Mouse (Mus musculus) heart, postnatal 0 days (tissue): ENCODE results near the gene Cyb5r1. TPM values are rescaled to one million over a fixed set of nuclear protein-coding genes. Genes with fewer than 3 reads are reported as not detected.
A peak's percentile ranks its signal among the peaks of the same experiment; 100 is the strongest.

Experiments
- ATAC-seq: fragments of 200-750 bp; cut with Nextera tagmentation; 2 replicates; pipeline ENCODE4 v1.8.0; 2017; ENCODE audit warnings: low read depth, moderate number of reproducible peaks, moderate library complexity; ENCODE audit not compliant: insufficient read depth
- DNase-seq: peaks from one replicate; pipeline ENCODE4 v3.0.0-alpha.2; 2016; ENCODE audit warnings: low spot score
- H3K27ac ChIP-seq: fragments of 300-500 bp; sonication (generic); 2 replicates; pipeline ENCODE4 v1.5.1; 2014; ENCODE audit warnings: low read depth, mild to moderate bottlenecking
- H3K27me3 ChIP-seq: fragments of 300-500 bp; sonication (generic); 2 replicates; pipeline ENCODE4 v1.6.1; 2014; ENCODE audit warnings: low read length, mixed read lengths; ENCODE audit not compliant: control insufficient read depth, insufficient read depth
- H3K36me3 ChIP-seq: fragments of 300-500 bp; sonication (generic); replicated peaks from 2 replicates; pipeline ENCODE4 v1.6.1; 2014; ENCODE audit warnings: low read length, mixed read lengths; ENCODE audit not compliant: control insufficient read depth, insufficient read depth
- H3K4me1 ChIP-seq: fragments of 300-500 bp; sonication (generic); 2 replicates; pipeline ENCODE4 v1.6.1; 2014; ENCODE audit warnings: antibody characterized with exemption; ENCODE audit not compliant: control insufficient read depth, insufficient read depth
- H3K4me2 ChIP-seq: fragments of 300-500 bp; sonication (generic); 2 replicates; pipeline ENCODE4 v1.6.1; 2014; ENCODE audit warnings: low read depth, mild to moderate bottlenecking, low read length, moderate library complexity
- H3K4me3 ChIP-seq: fragments of 300-500 bp; sonication (generic); 2 replicates; pipeline ENCODE4 v1.5.1; 2014; ENCODE audit warnings: low read depth, low read length
- H3K9ac ChIP-seq: fragments of 300-500 bp; sonication (generic); replicated peaks from 2 replicates; pipeline ENCODE4 v1.6.1; 2014; ENCODE audit warnings: low read depth, low read length, mixed read lengths
- H3K9me3 ChIP-seq: fragments of 300-500 bp; sonication (generic); replicated peaks from 2 replicates; pipeline ENCODE4 v1.6.1; 2016; ENCODE audit warnings: low read length; ENCODE audit not compliant: control insufficient read depth
- CTCF ChIP-seq: IDR thresholded peaks from 2 replicates; pipeline ENCODE4 v1.5.1; 2016; ENCODE audit warnings: antibody characterized with exemption, control low read depth, low read depth
- EP300 ChIP-seq: IDR thresholded peaks from 2 replicates; pipeline ENCODE4 v1.6.1; 2016; ENCODE audit warnings: antibody characterized with exemption, low read depth
- WGBS: fragments of 180-500 bp; shearing (Covaris S2); extraction: QIAGEN DNeasy Blood & Tissue Kit; methylation state at CpG from one replicate; pipeline ENCODE4 v1.1.7; 2014; 5-methylcytosine and 5-hydroxymethylcytosine counted together
- polyA plus RNA-seq: library from polyadenylated mRNA; unstranded; fragments of >200 nt; fragmentation: Nextera tagmentation; extraction: Ambion mirVana; gene quantifications from 2 replicates; pipeline ENCODE4 v1.2.1, GENCODE M21; 2015
- total RNA-seq: library from RNA; depleted of rRNA; stranded (reverse); fragments of >200 nt; gene quantifications from 2 replicates; pipeline ENCODE4 v1.2.3, GENCODE M21; 2014; ENCODE audit warnings: low replicate concordance; rRNA removed

Gene Cyb5r1
- total and polyA plus RNA-seq, 2 experiments from 2014 or later: 33.9 to 40.0 TPM

DNA sequence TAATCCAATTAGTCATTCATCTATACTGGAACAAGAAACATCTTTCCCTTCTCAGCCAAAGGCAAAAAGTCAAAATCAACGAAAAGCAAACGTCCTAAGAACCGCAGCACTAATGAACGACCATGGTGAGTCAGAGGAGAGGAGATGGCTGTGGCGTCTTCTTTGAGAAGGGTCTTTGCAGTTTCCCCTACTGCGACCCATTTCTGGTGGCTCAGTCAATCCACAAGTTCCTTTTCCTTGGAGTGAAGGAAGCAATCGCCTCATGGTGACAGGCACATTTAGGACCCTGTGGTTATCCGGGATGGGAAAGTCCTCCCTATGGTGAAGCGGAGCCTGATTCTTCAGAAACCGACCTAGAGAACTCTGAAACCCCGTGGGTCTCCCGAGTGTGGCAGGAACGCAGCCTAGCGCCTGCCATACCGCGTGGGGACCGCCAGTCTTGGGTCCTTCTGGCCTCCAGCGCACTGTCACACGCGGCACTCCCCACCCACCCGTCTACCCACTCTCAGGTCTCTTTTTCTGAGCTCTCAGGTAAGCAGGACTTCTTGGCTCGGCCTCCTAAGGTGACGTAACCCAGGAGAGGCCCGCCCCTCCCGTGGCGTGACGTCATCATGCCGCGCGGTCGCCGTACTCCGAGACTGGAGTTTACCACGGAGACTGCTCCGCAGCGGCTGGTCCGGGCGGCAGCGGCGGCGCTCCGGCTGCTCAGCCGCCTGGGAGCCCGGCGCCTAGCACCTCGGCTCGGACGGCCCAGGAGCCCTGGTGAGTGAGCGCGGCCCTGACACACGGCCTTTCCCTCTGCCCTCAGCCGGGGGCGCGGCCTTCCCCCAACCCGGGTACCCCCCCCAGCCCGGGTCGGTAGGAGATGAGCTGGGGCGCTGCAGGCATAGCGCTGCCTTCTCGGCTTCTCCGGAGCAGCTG, 49.8 kb downstream of the Cyb5r1 start, which contains the start of gene Klhl12:
Klhl12 (plus strand) TSS at position 628 of the 921 bp plus-strand sequence.
- DNase-seq (peak; percentile 80), ATAC-seq (peak; percentile 95)
- no peaks in the 10 kb centered on the region for H3K9me3 ChIP-seq
- peak within 1 kb of the TSS; percentile 84 for H3K9ac ChIP-seq
- H3K36me3 ChIP-seq: peaks cover 17% of the 10 kb centered on the region
- H3K4me1 ChIP-seq: peaks cover 13% of the 10 kb centered on the region
- H3K27ac ChIP-seq: peak within 1 kb of the TSS; percentile 74
- peak within 1 kb of the TSS; percentile 77 for H3K4me2 ChIP-seq
- no peaks in the 10 kb centered on the region for H3K27me3 ChIP-seq
- TF ChIP-seq CTCF (peak; percentile 0; the same call in 1 of the 2 replicates), EP300 (no peak)
- 1% methylated on average over 60 of the region's 61 CpGs for WGBS
- peak within 1 kb of the TSS; percentile 88 for H3K4me3 ChIP-seq

DNA sequence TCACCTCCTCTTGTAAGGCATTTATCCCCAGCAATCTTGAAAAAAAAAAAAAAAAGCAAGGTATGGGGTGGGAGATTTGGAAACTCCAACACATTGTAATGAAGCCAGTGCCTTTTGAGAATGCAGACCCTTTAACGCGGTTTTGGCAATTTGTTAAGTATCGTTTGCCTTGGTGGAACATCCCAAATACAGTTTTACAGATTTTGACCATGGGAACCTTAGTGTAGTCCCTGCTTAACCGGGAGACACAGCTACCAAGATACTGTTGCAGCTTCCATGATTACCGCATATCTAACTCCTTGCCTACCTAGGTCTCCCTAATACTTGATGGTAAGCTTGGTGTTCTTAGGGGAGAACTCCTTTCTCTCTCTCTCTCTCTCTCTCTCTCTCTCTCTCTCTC, 50.7 kb downstream of the Cyb5r1 start:
- Histone ChIP-seq H3K9ac (peak overlapping the region; percentile 84), H3K4me1 (peaks cover 13% of the 10 kb centered on the region), H3K4me3 (peak overlapping the region; percentile 88), H3K36me3 (peaks cover 26% of the 10 kb centered on the region), H3K4me2 (peak overlapping the region; percentile 77), H3K27ac (no peak overlapping the region), H3K9me3 (no peaks in the 10 kb centered on the region), H3K27me3 (no peaks in the 10 kb centered on the region)
- no peak for TF ChIP-seq EP300
- TF ChIP-seq CTCF: no peak
- 17% methylated on average over 5 of the region's 5 CpGs for WGBS
- DNase-seq: no peak
- no peak for ATAC-seq

DNA sequence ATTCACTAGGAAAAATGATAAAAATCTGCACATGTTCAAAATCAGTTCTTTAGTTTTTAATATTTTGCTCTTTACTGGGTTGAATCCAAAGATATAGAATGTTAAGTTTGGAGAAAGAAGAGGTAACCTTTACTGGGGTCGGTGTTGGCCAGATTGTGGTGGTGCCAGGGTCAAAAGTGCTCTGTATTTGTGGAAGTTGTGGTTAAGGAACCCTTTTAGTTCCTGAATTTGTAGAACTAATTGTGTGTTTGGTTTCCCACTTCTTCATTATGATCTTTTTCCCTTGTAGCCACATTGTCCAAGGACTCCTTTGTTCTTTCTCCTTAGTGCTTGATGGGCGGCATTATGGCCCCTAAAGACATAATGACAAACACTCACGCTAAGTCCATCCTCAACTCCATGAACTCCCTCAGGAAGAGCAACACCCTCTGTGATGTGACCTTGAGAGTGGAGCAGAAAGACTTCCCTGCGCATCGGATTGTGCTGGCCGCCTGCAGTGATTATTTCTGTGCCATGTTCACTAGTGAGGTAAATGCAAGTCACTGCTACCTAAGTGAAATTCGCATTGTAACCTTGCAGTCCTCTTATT, 52.9 kb downstream of the Cyb5r1 start:
- no peak overlapping the region for H3K4me2 ChIP-seq
- no peak for TF ChIP-seq EP300
- no peak for TF ChIP-seq CTCF
- peaks cover 39% of the 10 kb centered on the region for H3K36me3 ChIP-seq
- ATAC-seq: no peak
- H3K27ac ChIP-seq: no peak overlapping the region
- H3K4me3 ChIP-seq: no peak overlapping the region
- DNase-seq: no peak
- H3K9ac ChIP-seq: no peak overlapping the region
- no peaks in the 10 kb centered on the region for H3K9me3 ChIP-seq
- peaks cover 13% of the 10 kb centered on the region for H3K4me1 ChIP-seq
- no peaks in the 10 kb centered on the region for H3K27me3 ChIP-seq
- 90% methylated on average over 7 of the region's 7 CpGs for WGBS

DNA sequence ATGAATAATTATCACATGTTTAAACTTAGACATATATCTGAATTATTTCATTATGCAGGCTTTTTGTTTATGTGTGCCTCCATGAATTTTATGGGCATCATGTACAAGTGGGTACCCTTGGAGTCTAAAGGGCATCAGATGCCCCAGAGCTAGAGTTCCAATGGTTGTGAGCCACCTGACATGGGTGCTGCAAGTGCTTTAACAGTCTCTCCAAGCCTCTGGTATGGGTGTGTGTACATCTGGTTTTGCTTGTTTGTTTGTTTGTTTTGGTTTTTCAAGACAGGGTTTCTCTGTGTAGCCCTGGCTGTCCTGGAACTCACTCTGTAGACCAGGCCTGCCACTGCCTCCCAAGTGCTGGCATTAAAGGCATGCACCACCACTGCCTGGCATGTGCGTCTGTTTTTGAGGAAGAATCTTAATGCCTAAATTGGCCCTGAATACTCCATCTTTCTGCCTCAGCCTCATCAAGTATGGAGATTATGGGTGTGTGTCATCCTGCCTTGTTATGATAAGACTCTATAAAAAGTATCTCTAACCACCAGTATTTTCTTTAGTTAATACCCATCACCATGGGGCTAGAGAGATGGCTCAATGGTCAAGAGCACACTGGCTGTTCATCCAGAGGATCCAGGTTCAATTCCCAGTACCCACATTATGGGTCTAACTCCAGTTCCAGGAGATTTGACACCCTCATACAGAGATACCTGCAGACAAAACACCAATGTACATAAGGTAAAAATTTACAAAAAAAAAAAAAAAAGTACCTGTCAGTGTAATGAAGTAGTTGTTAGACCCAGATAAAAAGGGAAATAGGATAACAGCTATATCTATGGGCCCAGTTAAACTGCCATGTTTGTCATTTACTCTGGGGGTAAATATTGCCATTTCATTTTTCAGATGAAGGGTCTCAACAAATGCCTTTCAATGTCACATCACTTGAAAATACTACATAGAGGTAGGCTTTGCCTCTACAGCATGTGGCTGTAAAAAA, 55.2 kb downstream of the Cyb5r1 start:
- Histone ChIP-seq H3K9ac (no peak overlapping the region), H3K27ac (no peak overlapping the region), H3K27me3 (no peaks in the 10 kb centered on the region), H3K4me2 (no peak overlapping the region), H3K4me1 (peaks cover 7% of the 10 kb centered on the region; the same call in 1 of the 2 replicates), H3K9me3 (no peaks in the 10 kb centered on the region), H3K4me3 (no peak overlapping the region), H3K36me3 (peaks cover 58% of the 10 kb centered on the region)
- ATAC-seq: no peak
- 92% methylated on average over 1 of the region's 1 CpGs for WGBS
- TF ChIP-seq EP300: no peak
- no peak for TF ChIP-seq CTCF
- no peak for DNase-seq

Other genes with a start within 250 kb of the Cyb5r1 start
- gene Chil1, start 223.4 kb upstream of the Cyb5r1 start, total RNA-seq: 0.69 TPM in 1 of 2 replicates, not detected in the other
- gene Chil1, start 223.4 kb upstream of the Cyb5r1 start, polyA plus RNA-seq: 0.59 and 0.95 TPM in 2 replicates
- not detected in 2 replicates for gene Mybph, start 212.1 kb upstream of the Cyb5r1 start, total RNA-seq
- 0.12 TPM in 2 replicates for gene Mybph, start 212.1 kb upstream of the Cyb5r1 start, polyA plus RNA-seq
- gene Adora1, start 170.1 kb upstream of the Cyb5r1 start, total RNA-seq: 15.5 and 29.2 TPM in 2 replicates
- 11.7 and 12.9 TPM in 2 replicates for gene Adora1, start 170.1 kb upstream of the Cyb5r1 start, polyA plus RNA-seq
- not detected in 2 replicates for gene Myog, start 115.6 kb upstream of the Cyb5r1 start, total RNA-seq
- 0.25 and 0.31 TPM in 2 replicates for gene Myog, start 115.6 kb upstream of the Cyb5r1 start, polyA plus RNA-seq
- gene Ppfia4, start 72.6 kb upstream of the Cyb5r1 start, total RNA-seq: 5.2 and 12.3 TPM in 2 replicates
- gene Ppfia4, start 72.6 kb upstream of the Cyb5r1 start, polyA plus RNA-seq: 6.2 and 6.4 TPM in 2 replicates
- gene Tmem183a, start 43.6 kb upstream of the Cyb5r1 start, total RNA-seq: 51.8 and 59.8 TPM in 2 replicates
- gene Tmem183a, start 43.6 kb upstream of the Cyb5r1 start, polyA plus RNA-seq: 30.1 and 31.1 TPM in 2 replicates
- not detected in 2 replicates for gene 4933406M09Rik, start 19.6 kb upstream of the Cyb5r1 start, total RNA-seq
- gene 4933406M09Rik, start 19.6 kb upstream of the Cyb5r1 start, polyA plus RNA-seq: not detected in 2 replicates
- 210 and 238 TPM in 2 replicates for gene Adipor1, start 9.8 kb downstream of the Cyb5r1 start, total RNA-seq
- 123 and 124 TPM in 2 replicates for gene Adipor1, start 9.8 kb downstream of the Cyb5r1 start, polyA plus RNA-seq
- gene Klhl12, start 50.0 kb downstream of the Cyb5r1 start, total RNA-seq: 15.9 and 17.5 TPM in 2 replicates
- gene Klhl12, start 50.0 kb downstream of the Cyb5r1 start, polyA plus RNA-seq: 13.6 and 13.9 TPM in 2 replicates
- gene Rabif, start 89.1 kb downstream of the Cyb5r1 start, total RNA-seq: 9.7 and 14.0 TPM in 2 replicates
- 21.4 and 22.8 TPM in 2 replicates for gene Rabif, start 89.1 kb downstream of the Cyb5r1 start, polyA plus RNA-seq
- gene Mgat4e, start 144.1 kb downstream of the Cyb5r1 start, total RNA-seq: not detected in 2 replicates
- gene Mgat4e, start 144.1 kb downstream of the Cyb5r1 start, polyA plus RNA-seq: not detected in 2 replicates
- gene Kdm5b, start 154.6 kb downstream of the Cyb5r1 start, total RNA-seq: 29.3 and 30.1 TPM in 2 replicates
- 19.0 and 19.4 TPM in 2 replicates for gene Kdm5b, start 154.6 kb downstream of the Cyb5r1 start, polyA plus RNA-seq
- 0.53 TPM in 1 of 2 replicates, not detected in the other for gene Syt2, start 241.1 kb downstream of the Cyb5r1 start, total RNA-seq
- gene Syt2, start 241.1 kb downstream of the Cyb5r1 start, polyA plus RNA-seq: 0.03 and 0.04 TPM in 2 replicates